Mouse (Mus musculus) kidney, postnatal 0 days (tissue): ENCODE measurements around the gene Rsbn1l. TPM values are rescaled to one million over a fixed set of nuclear protein-coding genes. Genes with fewer than 3 reads are reported as not detected.

Experiments
- ATAC-seq: fragments of 200-750 bp; cut with Nextera tagmentation; replicated peaks from 2 replicates; pipeline ENCODE4 v1.8.0; 2017; ENCODE audit warnings: low read depth, moderate number of reproducible peaks, moderate TSS enrichment, moderate library complexity; ENCODE audit not compliant: low FRiP score
- DNase-seq: peaks from one replicate; pipeline ENCODE4 v3.0.0-alpha.2; 2016; ENCODE audit warnings: low spot score
- H3K27ac ChIP-seq: fragments of 300-500 bp; sonication (generic); 2 replicates; pipeline ENCODE4 v1.5.1; 2014; ENCODE audit warnings: mild to moderate bottlenecking
- H3K27me3 ChIP-seq: fragments of 300-500 bp; sonication (generic); 2 replicates; pipeline ENCODE4 v1.6.1; 2014; ENCODE audit warnings: low read length, mixed read lengths; ENCODE audit not compliant: insufficient read depth
- H3K36me3 ChIP-seq: fragments of 300-500 bp; sonication (generic); 2 replicates; pipeline ENCODE4 v1.6.1; 2014; ENCODE audit warnings: low read length, mixed read lengths; ENCODE audit not compliant: insufficient read depth
- H3K4me1 ChIP-seq: fragments of 300-500 bp; sonication (generic); replicated peaks from 2 replicates; pipeline ENCODE4 v1.6.1; 2014; ENCODE audit warnings: antibody characterized with exemption, low read length, mixed read lengths; ENCODE audit not compliant: insufficient read depth
- H3K4me2 ChIP-seq: fragments of 300-500 bp; sonication (generic); 2 replicates; pipeline ENCODE4 v1.6.1; 2014; ENCODE audit warnings: mild to moderate bottlenecking, low read length, moderate library complexity, mixed read lengths
- H3K4me3 ChIP-seq: fragments of 300-500 bp; sonication (generic); replicated peaks from 2 replicates; pipeline ENCODE4 v1.5.1; 2014; ENCODE audit warnings: low read depth, low read length
- H3K9ac ChIP-seq: fragments of 300-500 bp; sonication (generic); 2 replicates; pipeline ENCODE4 v1.6.1; 2014; ENCODE audit warnings: low read depth, low read length
- H3K9me3 ChIP-seq: fragments of 300-500 bp; sonication (generic); replicated peaks from 2 replicates; pipeline ENCODE4 v1.6.1; 2016; ENCODE audit warnings: low read length, inconsistent platforms, mixed read lengths
- CTCF ChIP-seq: IDR thresholded peaks from 2 replicates; pipeline ENCODE4 v1.5.1; 2016; ENCODE audit warnings: antibody characterized with exemption, low read depth, mild to moderate bottlenecking, moderate library complexity
- WGBS: fragments of 180-500 bp; shearing (Covaris S2); extraction: QIAGEN DNeasy Blood & Tissue Kit; methylation state at CpG from one replicate; pipeline ENCODE4 v1.1.7; 2014; 5-methylcytosine and 5-hydroxymethylcytosine counted together
- polyA plus RNA-seq: library from polyadenylated mRNA; unstranded; fragments of >200 nt; fragmentation: Nextera tagmentation; extraction: Ambion mirVana; gene quantifications from 2 replicates; pipeline ENCODE4 v1.2.1, GENCODE M21; 2015

Gene Rsbn1l
- polyA plus RNA-seq, 1 experiment from 2014 or later, result 6.4 TPM

DNA sequence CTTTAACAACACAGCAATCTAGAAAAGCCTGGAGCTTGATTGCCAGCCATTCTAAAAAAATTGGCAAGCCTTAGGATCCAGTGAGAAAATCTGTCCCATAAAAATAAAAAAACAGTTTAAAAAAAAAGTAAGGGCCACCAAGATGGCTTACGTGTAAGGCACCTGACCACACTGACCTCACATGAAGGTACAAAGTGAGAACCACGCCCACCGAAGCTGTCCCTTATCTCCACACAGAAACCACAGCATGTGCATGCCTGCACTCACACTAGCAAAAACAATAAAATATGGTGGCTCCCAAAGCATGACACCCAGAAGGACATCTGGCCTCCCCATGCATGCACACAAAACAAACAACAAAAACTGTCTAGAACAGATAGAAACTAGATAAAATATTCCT lies 24.9 kb downstream of the Rsbn1l start:
- H3K27ac ChIP-seq, result no peak overlapping the region
- no peaks in the 10 kb centered on the region for H3K36me3 ChIP-seq
- H3K9me3 ChIP-seq, result no peaks in the 10 kb centered on the region
- DNase-seq, result no peak
- TF ChIP-seq CTCF, result no peak
- no peak overlapping the region for H3K9ac ChIP-seq
- ATAC-seq, result no peak
- no peaks in the 10 kb centered on the region for H3K27me3 ChIP-seq
- no peak overlapping the region for H3K4me3 ChIP-seq
- no peak overlapping the region for H3K4me2 ChIP-seq
- H3K4me1 ChIP-seq, result 0 out of 2 replicates have a peak, but pooled peaks cover 5% of the 10 kb centered on the region
- 84% methylated on average over 3 of the region's 3 CpGs for WGBS

DNA sequence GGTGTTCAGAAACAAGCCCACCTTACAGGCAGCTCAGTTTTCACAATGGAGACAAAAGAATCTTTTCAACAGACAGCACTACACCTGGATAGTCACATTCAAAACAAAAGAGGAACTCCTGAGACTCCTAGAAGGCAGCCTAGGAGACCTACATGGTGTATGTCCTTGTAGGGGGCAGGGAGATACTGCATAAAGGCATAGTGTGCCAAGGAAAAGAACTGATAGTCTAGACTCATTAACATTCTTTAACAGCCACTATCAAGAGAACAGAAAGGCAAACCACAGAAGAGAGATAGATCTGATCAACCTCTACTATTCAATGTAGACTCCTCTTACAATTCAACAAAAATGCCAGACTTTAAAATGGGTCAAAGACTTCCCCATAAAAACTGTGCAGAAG lies 25.8 kb downstream of the Rsbn1l start:
- TF ChIP-seq CTCF, result no peak
- Histone ChIP-seq H3K4me3 (no peak overlapping the region), H3K4me1 (0 out of 2 replicates have a peak, but pooled peaks cover 2% of the 10 kb centered on the region), H3K36me3 (no peaks in the 10 kb centered on the region), H3K4me2 (no peak overlapping the region), H3K9ac (no peak overlapping the region), H3K27me3 (no peaks in the 10 kb centered on the region), H3K9me3 (no peaks in the 10 kb centered on the region), H3K27ac (no peak overlapping the region)
- no peak for ATAC-seq
- no peak for DNase-seq

DNA sequence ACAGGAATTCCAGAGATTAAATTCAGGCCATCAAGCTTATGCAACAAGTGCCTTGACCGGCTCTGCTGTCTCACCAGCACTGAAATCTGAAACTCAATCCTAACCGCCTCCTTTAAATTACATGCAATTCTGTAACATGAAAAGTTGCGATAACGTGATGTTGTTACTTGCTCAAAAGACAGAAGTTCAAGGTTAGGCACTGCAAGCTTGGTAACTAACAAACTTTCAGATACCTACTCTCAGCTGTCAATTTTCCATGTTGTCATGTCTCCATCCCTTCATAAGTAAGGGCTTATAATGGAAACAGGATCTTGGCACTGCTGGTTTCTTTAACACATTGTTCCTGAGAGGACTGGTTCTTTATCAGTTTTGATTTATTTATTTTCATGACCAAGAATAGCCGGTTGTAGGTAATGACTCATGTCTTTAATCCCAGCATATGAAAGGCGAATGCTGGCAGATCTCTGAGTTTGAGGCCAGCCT lies 26.5 kb downstream of the Rsbn1l start:
- ATAC-seq, result no peak
- no peak for DNase-seq

DNA sequence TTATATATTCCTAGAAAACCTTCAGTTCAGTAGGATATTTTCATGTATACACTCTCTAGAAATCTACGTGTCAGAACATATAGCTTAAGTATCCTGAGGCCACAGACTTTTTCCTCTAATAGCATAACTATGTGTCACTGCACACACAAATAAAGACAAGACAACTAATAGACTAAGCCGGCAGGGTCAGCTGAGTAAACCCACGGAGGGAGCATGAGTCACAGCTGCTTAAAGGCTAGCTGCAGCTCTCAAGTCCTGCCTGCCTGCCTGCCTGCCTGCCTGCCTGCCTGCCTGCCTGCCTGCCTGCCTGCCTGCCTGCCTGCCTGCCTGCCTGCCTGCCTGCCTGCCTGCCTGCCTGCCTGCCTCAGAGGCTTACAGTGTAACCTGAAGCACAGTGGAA lies 30.7 kb downstream of the Rsbn1l start:
- no peak for TF ChIP-seq CTCF
- Histone ChIP-seq H3K27ac (no peak overlapping the region), H3K36me3 (no peaks in the 10 kb centered on the region), H3K4me2 (no peak overlapping the region), H3K4me3 (no peak overlapping the region), H3K9ac (no peak overlapping the region), H3K27me3 (no peaks in the 10 kb centered on the region), H3K4me1 (no peaks in the 10 kb centered on the region), H3K9me3 (no peaks in the 10 kb centered on the region)
- DNase-seq (no peak), ATAC-seq (no peak)
- 57% methylated on average over 3 of the region's 3 CpGs for WGBS

More for the DNA sequence above, 26.5 kb downstream of the Rsbn1l start:
- H3K4me1 ChIP-seq, result no peaks in the 10 kb centered on the region
- no peaks in the 10 kb centered on the region for H3K27me3 ChIP-seq
- 42% methylated on average over 6 of the region's 6 CpGs for WGBS
- no peaks in the 10 kb centered on the region for H3K9me3 ChIP-seq
- H3K4me2 ChIP-seq, result no peak overlapping the region
- H3K36me3 ChIP-seq, result no peaks in the 10 kb centered on the region
- no peak overlapping the region for H3K27ac ChIP-seq
- no peak for TF ChIP-seq CTCF
- no peak overlapping the region for H3K4me3 ChIP-seq
- no peak overlapping the region for H3K9ac ChIP-seq

DNA sequence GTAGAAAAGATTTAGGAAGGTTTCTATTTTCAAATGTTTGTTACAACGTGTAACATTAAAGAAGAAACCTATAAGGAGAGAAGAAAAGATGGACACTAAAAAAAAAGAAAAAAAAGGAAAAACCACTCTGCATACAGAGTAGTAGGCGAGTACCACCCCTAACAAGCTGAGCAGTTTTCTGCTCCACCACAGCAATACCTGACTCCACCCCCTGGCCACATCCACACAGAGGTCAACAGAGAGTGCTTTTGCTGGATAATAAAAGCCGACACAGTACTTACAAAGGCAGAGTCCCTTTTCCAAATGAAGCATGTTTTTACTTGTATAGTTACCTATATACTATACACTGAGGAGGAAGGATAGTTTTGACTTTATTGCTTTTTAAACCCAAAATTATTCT lies 31.6 kb downstream of the Rsbn1l start:
- no peaks in the 10 kb centered on the region for H3K4me1 ChIP-seq
- ATAC-seq (no peak; the same call in 1 of the 2 replicates), DNase-seq (no peak)
- WGBS, result 59% methylated on average over 3 of the region's 3 CpGs
- no peaks in the 10 kb centered on the region for H3K9me3 ChIP-seq
- no peaks in the 10 kb centered on the region for H3K36me3 ChIP-seq
- H3K27ac ChIP-seq, result no peak overlapping the region
- no peaks in the 10 kb centered on the region for H3K27me3 ChIP-seq
- no peak overlapping the region for H3K4me3 ChIP-seq
- H3K4me2 ChIP-seq, result no peak overlapping the region
- no peak overlapping the region for H3K9ac ChIP-seq
- no peak for TF ChIP-seq CTCF

DNA sequence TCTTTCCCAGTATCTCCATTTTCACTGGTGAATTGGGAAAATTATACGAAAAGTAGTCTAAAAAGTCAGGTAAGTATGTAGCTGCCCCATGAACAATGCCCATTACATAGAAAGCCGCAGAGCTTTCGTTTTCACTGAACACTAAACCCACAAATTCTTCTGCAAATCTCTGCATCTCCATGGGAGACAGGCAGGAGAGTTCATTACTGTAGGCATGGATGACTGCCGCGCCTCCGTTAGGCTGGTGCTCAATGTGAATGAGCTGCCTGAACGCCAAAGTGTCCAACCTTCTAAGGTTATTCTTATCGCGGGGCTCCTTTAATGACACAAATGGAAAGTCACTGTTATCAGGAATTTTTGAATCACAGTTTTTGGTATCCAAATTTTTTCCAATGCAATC lies 36.6 kb downstream of the Rsbn1l start:
- TF ChIP-seq CTCF, result no peak
- no peak for ATAC-seq
- WGBS, result 92% methylated on average over 9 of the region's 9 CpGs

DNA sequence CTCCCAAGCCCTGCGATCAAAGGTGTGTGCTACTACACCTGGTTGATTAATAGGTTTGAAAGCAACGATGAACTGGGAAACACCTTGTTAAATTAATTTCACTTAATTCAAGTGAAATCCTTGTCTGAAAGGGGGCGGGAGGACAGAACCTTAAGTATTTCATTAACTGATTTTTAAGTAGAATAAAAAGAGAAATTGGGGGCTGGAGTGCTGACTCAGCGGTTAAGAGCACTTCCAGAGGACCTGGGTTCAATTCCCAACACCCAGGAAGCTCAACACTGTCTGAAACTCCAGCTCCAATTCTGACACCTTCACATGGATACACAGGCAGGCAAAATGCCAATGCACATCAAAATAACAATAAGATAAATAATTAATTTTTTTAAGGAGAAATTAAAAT lies 37.2 kb downstream of the Rsbn1l start:
- TF ChIP-seq CTCF, result no peak
- no peak for DNase-seq
- Histone ChIP-seq H3K9me3 (no peaks in the 10 kb centered on the region), H3K9ac (no peak overlapping the region), H3K4me1 (no peaks in the 10 kb centered on the region), H3K4me3 (no peak overlapping the region), H3K36me3 (no peaks in the 10 kb centered on the region), H3K4me2 (no peak overlapping the region), H3K27me3 (no peaks in the 10 kb centered on the region), H3K27ac (no peak overlapping the region)
- no peak for ATAC-seq
- 92% methylated on average over 4 of the region's 4 CpGs for WGBS

More for the DNA sequence above, 36.6 kb downstream of the Rsbn1l start:
- DNase-seq, result no peak
- no peak overlapping the region for H3K4me3 ChIP-seq
- no peaks in the 10 kb centered on the region for H3K27me3 ChIP-seq
- H3K27ac ChIP-seq, result no peak overlapping the region
- no peak overlapping the region for H3K9ac ChIP-seq
- no peaks in the 10 kb centered on the region for H3K4me1 ChIP-seq
- H3K36me3 ChIP-seq, result no peaks in the 10 kb centered on the region
- no peaks in the 10 kb centered on the region for H3K9me3 ChIP-seq
- H3K4me2 ChIP-seq, result no peak overlapping the region
